Mouse (Mus musculus) hindbrain, embryonic 15.5 days (tissue): Measurements from ENCODE around the gene Rps28. TPM values are rescaled to one million over a fixed set of nuclear protein-coding genes. Genes with fewer than 3 reads are reported as not detected.
"Not testable (repeated sequence)": the region's sequence is repeated elsewhere in the genome, so short reads cannot be mapped to it uniquely, and the experiment has no call there.

Experiments
- ATAC-seq: fragments of 200-750 bp; cut with Nextera tagmentation; 2 replicates; pipeline ENCODE4 v1.8.0; 2017; ENCODE audit warnings: low read depth, moderate number of reproducible peaks, moderate TSS enrichment; ENCODE audit not compliant: low FRiP score
- H3K27ac ChIP-seq: fragments of 300-500 bp; sonication (generic); replicated peaks from 2 replicates; pipeline ENCODE4 v1.5.1; 2015; ENCODE audit warnings: mild to moderate bottlenecking, inconsistent platforms
- H3K27me3 ChIP-seq: fragments of 300-500 bp; sonication (generic); 2 replicates; pipeline ENCODE4 v1.6.1; 2015; ENCODE audit warnings: control low read depth, inconsistent platforms
- H3K36me3 ChIP-seq: fragments of 300-500 bp; sonication (generic); 2 replicates; pipeline ENCODE4 v1.6.1; 2015; ENCODE audit warnings: control low read depth, inconsistent platforms
- H3K4me1 ChIP-seq: fragments of 300-500 bp; sonication (generic); replicated peaks from 2 replicates; pipeline ENCODE4 v1.6.1; 2015; ENCODE audit warnings: control low read depth, inconsistent platforms
- H3K4me2 ChIP-seq: fragments of 300-500 bp; sonication (generic); 2 replicates; pipeline ENCODE4 v1.6.1; 2015; ENCODE audit warnings: moderate library complexity, mild to moderate bottlenecking, inconsistent platforms
- H3K4me3 ChIP-seq: fragments of 300-500 bp; sonication (generic); 2 replicates; pipeline ENCODE4 v1.5.1; 2015; ENCODE audit warnings: mild to moderate bottlenecking, inconsistent platforms
- H3K9ac ChIP-seq: fragments of 300-500 bp; sonication (generic); 2 replicates; pipeline ENCODE4 v1.6.1; 2015; ENCODE audit warnings: inconsistent platforms
- H3K9me3 ChIP-seq: fragments of 300-500 bp; sonication (generic); 2 replicates; pipeline ENCODE4 v1.6.1; 2016; ENCODE audit warnings: control low read depth, inconsistent platforms
- whole genome bisulfite sequencing: fragments of 180-500 bp; shearing (Covaris S2); methylation state at CpG from one replicate; pipeline ENCODE4 v1.1.7; 2015; 5-methylcytosine and 5-hydroxymethylcytosine counted together
- polyA plus RNA-seq: library from polyadenylated mRNA; unstranded; fragments of >200 nt; fragmentation: Nextera tagmentation; extraction: Ambion mirVana; gene quantifications from 2 replicates; pipeline ENCODE4 v1.2.1, GENCODE M21; 2015

Rps28 gene
- polyA plus RNA-seq, 1 experiment from 2014 or later, result 474 TPM

- Histone ChIP-seq H3K27ac (no peak overlapping the region; the same call in 1 of the 2 replicates), H3K4me1 (peaks cover 40% of the 10 kb centered on the region), H3K4me3 (peak overlapping the region; percentile 83), H3K9ac (peak overlapping the region; percentile 77), H3K27me3 (no peaks in the 10 kb centered on the region), H3K36me3 (peaks cover 33% of the 10 kb centered on the region), H3K4me2 (peak overlapping the region; percentile 77), H3K9me3 (no peaks in the 10 kb centered on the region)
- 88% methylated on average over 8 of the region's 8 CpGs for WGBS
- ATAC-seq, result no peak
Measured at GRCm38 (mm10) chr17:33825462-33825861, 1.1 kb upstream of the Rps28 start.

DNA sequence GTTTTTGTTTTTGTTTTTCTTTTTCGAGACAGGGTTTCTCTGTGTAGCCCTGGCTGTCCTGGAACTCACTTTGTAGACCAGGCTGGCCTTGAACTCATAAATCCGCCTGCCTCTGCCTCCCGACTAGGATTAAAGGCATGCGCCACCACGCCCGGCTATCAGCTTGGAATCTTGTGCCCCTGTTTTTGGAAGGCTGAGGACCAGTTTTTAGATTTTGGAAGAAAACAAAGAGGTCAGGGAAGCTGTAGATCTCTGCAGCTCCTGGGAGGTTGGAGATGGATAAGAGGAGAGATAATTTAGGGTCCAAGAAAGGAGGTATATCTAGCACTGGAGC is 602 bp upstream of the Rps28 start:
- not testable (repeated sequence) for H3K27me3 ChIP-seq, ATAC-seq, H3K9me3 ChIP-seq
- 13% methylated on average over 6 of the region's 6 CpGs for WGBS
- Histone ChIP-seq H3K27ac (peak overlapping the region; percentile 90), H3K4me1 (peaks cover 40% of the 10 kb centered on the region), H3K4me3 (peak overlapping the region; percentile 83), H3K9ac (peak overlapping the region; percentile 77), H3K36me3 (peaks cover 33% of the 10 kb centered on the region), H3K4me2 (peak overlapping the region; percentile 77)

GRCm38 (mm10) chr17:33823171-33823570 is 1.2 kb downstream of the Rps28 start:
- not testable (repeated sequence) for H3K27me3 ChIP-seq, H3K9me3 ChIP-seq, H3K27ac ChIP-seq, ATAC-seq
- Histone ChIP-seq H3K4me2 (peak overlapping the region; percentile 85), H3K4me3 (peak overlapping the region; percentile 83), H3K9ac (peak overlapping the region; percentile 84), H3K36me3 (peaks cover 37% of the 10 kb centered on the region), H3K4me1 (peaks cover 49% of the 10 kb centered on the region)
- WGBS, result 89% methylated on average over 8 of the region's 8 CpGs

DNA sequence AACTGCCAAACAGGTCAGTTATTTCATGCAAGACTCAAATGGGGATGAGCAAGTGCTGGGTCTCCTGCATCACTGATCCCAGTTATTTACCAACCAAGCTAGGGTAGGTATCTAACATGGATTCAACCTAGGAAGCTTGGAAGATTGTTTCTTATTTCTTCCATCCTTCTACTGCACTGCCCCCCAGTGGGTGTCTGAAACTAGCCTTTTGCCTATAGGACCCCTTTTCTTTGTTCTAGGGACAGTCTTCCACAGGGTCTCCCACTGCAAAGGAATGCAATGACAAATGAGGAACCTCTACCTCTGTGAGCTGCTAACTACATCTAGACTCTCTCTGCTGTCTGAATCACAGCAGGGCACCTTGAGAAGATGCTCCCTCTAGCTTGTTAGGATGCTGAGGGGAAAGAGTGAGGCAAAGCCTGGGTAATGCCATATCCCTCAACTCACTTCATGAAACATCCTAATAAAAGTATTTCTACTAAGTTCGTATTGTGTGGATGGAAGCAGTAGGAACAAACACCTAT is 1.9 kb downstream of the Rps28 start:
- Histone ChIP-seq H3K4me2 (peak overlapping the region; percentile 85), H3K9ac (no peak overlapping the region), H3K36me3 (peaks cover 37% of the 10 kb centered on the region), H3K4me3 (no peak overlapping the region; the same call in 1 of the 2 replicates), H3K27me3 (no peaks in the 10 kb centered on the region), H3K9me3 (no peaks in the 10 kb centered on the region), H3K27ac (no peak overlapping the region), H3K4me1 (peaks cover 54% of the 10 kb centered on the region)
- WGBS, result 82% methylated on average over 1 of the region's 1 CpGs
- no peak for ATAC-seq

GRCm38 (mm10) chr17:33817969-33818643 is 6.3 kb downstream of the Rps28 start:
- ATAC-seq, result peak; percentile 60; the same call in 1 of the 2 replicates
- Histone ChIP-seq H3K27ac (peak overlapping the region; percentile 81), H3K9me3 (no peaks in the 10 kb centered on the region), H3K9ac (peak overlapping the region; percentile 80), H3K4me3 (peak overlapping the region; percentile 41), H3K4me2 (peak overlapping the region; percentile 89), H3K27me3 (no peaks in the 10 kb centered on the region), H3K4me1 (peaks cover 42% of the 10 kb centered on the region), H3K36me3 (peaks cover 37% of the 10 kb centered on the region)
- WGBS, result 13% methylated on average over 33 of the region's 33 CpGs

DNA sequence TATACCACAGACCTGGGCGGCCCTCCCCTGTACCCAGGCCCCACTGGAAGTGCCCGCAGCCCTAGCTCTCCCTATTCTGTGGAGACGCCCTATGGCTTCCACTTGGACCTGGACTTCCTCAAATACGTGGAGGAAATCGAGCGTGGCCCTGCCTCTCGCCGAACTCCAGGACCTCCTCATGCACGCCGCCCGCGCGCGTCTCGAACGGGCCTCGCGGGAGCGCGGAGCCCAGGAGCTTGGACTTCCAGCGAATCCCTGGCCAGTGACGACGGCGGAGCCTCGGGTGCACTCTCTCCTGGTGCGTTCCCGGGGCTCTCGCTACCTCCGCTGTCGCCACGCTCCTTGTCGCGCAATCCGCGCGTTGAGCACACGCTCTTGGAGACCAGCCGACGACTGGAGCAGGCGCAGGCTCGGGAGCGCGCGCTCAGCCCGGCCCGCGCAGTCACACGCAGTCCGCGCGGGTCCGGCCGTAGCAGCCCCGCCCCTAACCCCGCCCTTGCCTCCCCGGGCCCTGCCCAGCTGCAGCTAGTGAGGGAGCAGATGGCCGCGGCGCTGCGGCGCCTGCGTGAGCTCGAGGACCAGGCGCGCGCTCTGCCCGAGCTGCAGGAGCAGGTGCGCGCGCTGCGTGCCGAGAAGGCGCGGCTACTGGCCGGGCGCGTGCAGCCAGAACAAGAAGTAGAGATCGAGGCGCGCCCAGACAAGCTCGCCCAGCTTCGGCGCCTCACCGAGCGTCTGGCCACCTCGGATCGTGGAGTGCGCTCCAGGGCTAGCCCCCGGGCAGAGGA is 7.0 kb downstream of the Rps28 start:
- H3K27me3 ChIP-seq, result no peaks in the 10 kb centered on the region
- peak overlapping the region; percentile 80 for H3K9ac ChIP-seq
- H3K4me1 ChIP-seq, result peaks cover 35% of the 10 kb centered on the region
- WGBS, result under 1% methylated on average over 87 of the region's 89 CpGs
- peaks cover 32% of the 10 kb centered on the region for H3K36me3 ChIP-seq
- ATAC-seq, result peak; percentile 96
- H3K9me3 ChIP-seq, result no peaks in the 10 kb centered on the region
- peak overlapping the region; percentile 41 for H3K4me3 ChIP-seq
- peak overlapping the region; percentile 89 for H3K4me2 ChIP-seq
- H3K27ac ChIP-seq, result peak overlapping the region; percentile 81

DNA sequence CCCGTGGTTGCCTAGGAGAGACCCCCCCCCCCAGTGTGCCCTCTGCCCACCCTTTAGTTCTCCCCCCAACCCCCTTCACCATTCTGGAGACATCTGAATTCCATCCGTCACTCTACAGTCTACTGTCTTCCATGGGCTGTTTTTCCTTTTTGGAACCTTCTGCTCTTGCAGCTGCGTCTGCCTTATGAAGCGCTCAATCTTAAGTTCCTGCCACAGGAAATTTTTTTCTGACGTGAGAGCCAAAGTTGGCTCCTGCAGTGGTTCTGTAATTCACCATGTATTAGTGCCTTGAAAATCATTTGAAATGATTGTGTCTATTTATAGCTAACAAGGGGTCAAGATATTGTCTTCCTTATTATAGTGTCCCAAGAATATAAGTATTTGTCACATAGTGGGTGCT is 7.8 kb downstream of the Rps28 start:
- no peak for ATAC-seq
- WGBS, result 58% methylated on average over 5 of the region's 5 CpGs

GRCm38 (mm10) chr17:33815399-33815798 is 9.0 kb downstream of the Rps28 start:
- Histone ChIP-seq H3K36me3 (peaks cover 12% of the 10 kb centered on the region), H3K27ac (no peak overlapping the region), H3K27me3 (no peaks in the 10 kb centered on the region), H3K9ac (no peak overlapping the region), H3K4me1 (peaks cover 29% of the 10 kb centered on the region), H3K4me2 (no peak overlapping the region), H3K9me3 (no peaks in the 10 kb centered on the region), H3K4me3 (no peak overlapping the region)
- 95% methylated on average over 5 of the region's 6 CpGs for WGBS
- ATAC-seq, result no peak

More for the DNA sequence above, 7.8 kb downstream of the Rps28 start:
- H3K4me1 ChIP-seq, result peaks cover 28% of the 10 kb centered on the region
- H3K9ac ChIP-seq, result no peak overlapping the region
- H3K4me3 ChIP-seq, result peak overlapping the region; percentile 41
- peak overlapping the region; percentile 89 for H3K4me2 ChIP-seq
- H3K27me3 ChIP-seq, result no peaks in the 10 kb centered on the region
- H3K27ac ChIP-seq, result peak overlapping the region; percentile 81; the same call in 1 of the 2 replicates
- no peaks in the 10 kb centered on the region for H3K9me3 ChIP-seq
- peaks cover 25% of the 10 kb centered on the region for H3K36me3 ChIP-seq

DNA sequence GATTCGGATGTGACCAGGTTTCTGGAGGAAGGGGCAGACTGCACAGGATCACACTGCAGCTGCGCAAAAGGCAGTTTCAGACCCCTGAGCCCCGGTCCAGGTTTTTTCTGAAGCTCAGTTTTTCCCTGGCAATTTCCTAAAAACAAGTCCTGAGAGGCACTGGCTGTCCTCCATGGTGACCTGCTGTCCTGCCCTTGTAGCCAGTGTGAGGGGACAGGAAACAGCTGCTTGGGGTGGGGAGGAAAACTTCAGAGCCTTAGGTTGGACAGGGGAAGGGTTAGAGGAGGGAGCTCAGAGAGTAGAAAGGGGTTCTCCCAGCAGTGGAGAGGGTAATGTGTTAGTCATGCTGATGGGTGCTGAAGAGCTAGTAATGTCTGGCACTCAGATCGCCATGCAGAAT is 11.4 kb downstream of the Rps28 start:
- no peak overlapping the region for H3K9ac ChIP-seq

GRCm38 (mm10) chr17:33812475-33812874 is 11.9 kb downstream of the Rps28 start:
- ATAC-seq, result no peak
- no peaks in the 10 kb centered on the region for H3K36me3 ChIP-seq
- 57% methylated on average over 3 of the region's 3 CpGs for WGBS
- no peak overlapping the region for H3K27ac ChIP-seq
- H3K9ac ChIP-seq, result no peak overlapping the region
- H3K27me3 ChIP-seq, result no peaks in the 10 kb centered on the region
- H3K9me3 ChIP-seq, result no peaks in the 10 kb centered on the region
- H3K4me1 ChIP-seq, result peaks cover 17% of the 10 kb centered on the region
- no peak overlapping the region for H3K4me2 ChIP-seq
- H3K4me3 ChIP-seq, result no peak overlapping the region

More for the DNA sequence above, 11.4 kb downstream of the Rps28 start:
- H3K27ac ChIP-seq, result no peak overlapping the region
- no peak overlapping the region for H3K4me2 ChIP-seq
- H3K4me1 ChIP-seq, result peaks cover 21% of the 10 kb centered on the region
- ATAC-seq, result no peak
- no peaks in the 10 kb centered on the region for H3K27me3 ChIP-seq
- H3K9me3 ChIP-seq, result no peaks in the 10 kb centered on the region
- no peaks in the 10 kb centered on the region for H3K36me3 ChIP-seq
- H3K4me3 ChIP-seq, result no peak overlapping the region
- WGBS, result 74% methylated on average over 4 of the region's 4 CpGs

- Histone ChIP-seq H3K27ac (peak overlapping the region; percentile 53), H3K4me3 (peak overlapping the region; percentile 51), H3K4me1 (peaks cover 12% of the 10 kb centered on the region), H3K9me3 (no peaks in the 10 kb centered on the region), H3K27me3 (no peaks in the 10 kb centered on the region), H3K36me3 (no peaks in the 10 kb centered on the region), H3K4me2 (peak overlapping the region; percentile 84), H3K9ac (peak overlapping the region; percentile 51)
- ATAC-seq, result no peak
- WGBS, result 25% methylated on average over 7 of the region's 7 CpGs
Measured at GRCm38 (mm10) chr17:33811142-33811516, 13.2 kb downstream of the Rps28 start.
